In the genomic region with DNA sequence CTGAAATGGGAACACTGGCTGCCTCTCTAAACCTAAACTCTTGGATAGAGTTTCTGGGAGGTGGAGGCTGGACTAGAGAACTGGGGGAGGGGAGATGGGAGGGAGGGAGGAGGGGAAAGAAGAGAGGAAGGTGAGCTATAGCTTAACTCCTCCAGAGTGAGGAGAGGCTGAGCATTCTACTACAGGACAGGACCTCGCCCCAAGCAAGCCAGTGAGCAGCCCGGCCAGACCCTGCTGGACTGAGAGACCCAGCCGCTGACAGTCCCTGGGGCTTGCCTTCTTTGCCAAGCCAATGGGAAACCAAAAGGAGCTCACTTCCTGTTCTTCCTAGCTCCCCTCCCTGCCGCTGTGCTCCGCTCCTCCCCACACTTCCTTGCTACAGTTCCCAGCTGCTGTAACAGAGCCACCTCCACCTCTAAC, we compare ENCODE assay signal across 8 mouse cellular contexts. TPM values are rescaled to one million over a fixed set of nuclear protein-coding genes. Genes with fewer than 3 reads are reported as not detected.
A peak's percentile ranks its signal among the peaks of the same experiment; 100 is the strongest.
DNase-seq lines count a peak whose midpoint lies in the region; ATAC-seq and TF ChIP-seq lines count a peak whose summit lies in the region.

No protein-coding gene starts in this region.

- DNase-seq in left cerebral cortex, adult 2 months (ENCODE audit: extremely low spot score in 1 of 2, low spot score in 2 of 2): peak; percentile 23 to 33
- no peak for DNase-seq in left cerebral cortex, adult 9 months (ENCODE audit: low spot score in 2 of 2)
- peak; percentile 67 for DNase-seq in heart, adult 8-10 months (ENCODE audit: low spot score)
- DNase-seq in kidney, postnatal 10 days: peak; percentile 72
- DNase-seq in retina, postnatal 1 day: no peak
- DNase-seq in layer of hippocampus, postnatal 14 days (ENCODE audit: low spot score in 2 of 2): no peak

- intact Hi-C loops in left cerebral cortex, adult 2 months (cut with DNase I): no loop called here

- no peak overlapping the region for H3K27ac ChIP-seq in left cerebral cortex, adult 2 months

- ATAC-seq in megakaryocyte, adult 5-6 weeks (ENCODE audit: poor library complexity, severe bottlenecking): peak; percentile 83
- no peak for ATAC-seq in erythroid progenitor cell, adult 5-6 weeks (replicated peaks; ENCODE audit: low FRiP score, poor library complexity, severe bottlenecking)

- TF ChIP-seq CTCF in left cerebral cortex, adult 2 months (IDR thresholded peaks at IDR 0.05): no peak

- H3K4me3 ChIP-seq in left cerebral cortex, adult 2 months: no peak overlapping the region

RNA-seq across cellular contexts. Expression of a gene that starts 19.6 kb away (rescaled TPM):
- 100 to 1,000 TPM; 610 to 673 TPM for total RNA-seq in left cerebral cortex, adult 2 months (2021)
- total RNA-seq in heart, adult 8-10 months (2022): 1 to 10 TPM; 4.7 to 6.0 (median 5.2) TPM
- total RNA-seq in megakaryocyte, adult 5-6 weeks (2015): 0.96 TPM in 1 of 2 replicates, not detected in the other
- 0.04 and 0.08 TPM in 2 replicates for total RNA-seq in megakaryocyte, adult 5-6 weeks (2017)
- total RNA-seq in erythroid progenitor cell, adult 5-6 weeks (2015; ENCODE audit: low replicate concordance): 0.36 TPM in 1 of 2 replicates, not detected in the other
- total RNA-seq in erythroid progenitor cell, adult 5-6 weeks (2017; ENCODE audit: low replicate concordance): 0.64 and 0.83 TPM in 2 replicates
- 100 to 1,000 TPM; 472 to 505 TPM for total RNA-seq in layer of hippocampus, postnatal 14 days (2021)

RNA-seq across cellular contexts. Expression of a gene that starts 37.8 kb away (rescaled TPM):
- total RNA-seq in left cerebral cortex, adult 2 months (2021): 100 to 1,000 TPM; 148 to 170 TPM
- total RNA-seq in heart, adult 8-10 months (2022): 10 to 100 TPM; 30.3 to 39.2 (median 33.5) TPM
- 8.3 and 10.3 TPM in 2 replicates for total RNA-seq in megakaryocyte, adult 5-6 weeks (2015)
- 4.6 and 7.9 TPM in 2 replicates for total RNA-seq in megakaryocyte, adult 5-6 weeks (2017)
- 42.8 and 53.0 TPM in 2 replicates for total RNA-seq in erythroid progenitor cell, adult 5-6 weeks (2015; ENCODE audit: low replicate concordance)
- total RNA-seq in erythroid progenitor cell, adult 5-6 weeks (2017; ENCODE audit: low replicate concordance): 78.3 and 98.6 TPM in 2 replicates
- 100 to 1,000 TPM; 140 to 152 TPM for total RNA-seq in layer of hippocampus, postnatal 14 days (2021)

RNA-seq across cellular contexts. Expression of a gene that starts 46.2 kb away (rescaled TPM):
- 100 to 1,000 TPM; 134 to 136 TPM for total RNA-seq in left cerebral cortex, adult 2 months (2021)
- 100 to 1,000 TPM in 3 of 4 experiments, 10 to 100 TPM in 1; 88.4 to 110 (median 104) TPM for total RNA-seq in heart, adult 8-10 months (2022)
- total RNA-seq in megakaryocyte, adult 5-6 weeks (2015): 4.5 and 6.5 TPM in 2 replicates
- total RNA-seq in megakaryocyte, adult 5-6 weeks (2017): 8.8 and 12.5 TPM in 2 replicates
- total RNA-seq in erythroid progenitor cell, adult 5-6 weeks (2015; ENCODE audit: low replicate concordance): 12.6 and 19.3 TPM in 2 replicates
- total RNA-seq in erythroid progenitor cell, adult 5-6 weeks (2017; ENCODE audit: low replicate concordance): 18.6 and 24.6 TPM in 2 replicates
- total RNA-seq in layer of hippocampus, postnatal 14 days (2021): 10 to 100 TPM; 69.1 to 74.4 TPM

RNA-seq across cellular contexts. Expression of a gene that starts 48.5 kb away (rescaled TPM):
- total RNA-seq in left cerebral cortex, adult 2 months (2021): 100 to 1,000 TPM; 339 to 354 TPM
- total RNA-seq in heart, adult 8-10 months (2022): 1 to 10 TPM; 1.3 to 2.9 (median 2.2) TPM
- total RNA-seq in megakaryocyte, adult 5-6 weeks (2015): not detected in 2 replicates
- not detected in 2 replicates for total RNA-seq in megakaryocyte, adult 5-6 weeks (2017)
- total RNA-seq in erythroid progenitor cell, adult 5-6 weeks (2015; ENCODE audit: low replicate concordance): not detected in 2 replicates
- not detected in 2 replicates for total RNA-seq in erythroid progenitor cell, adult 5-6 weeks (2017; ENCODE audit: low replicate concordance)
- 100 to 1,000 TPM; 333 to 351 TPM for total RNA-seq in layer of hippocampus, postnatal 14 days (2021)

Comparison
In these comparisons a context has a peak if more than half of its experiments do, and no peak if none do; other contexts are left out.
1. DNase-seq: peak in left cerebral cortex, adult 2 months (2 of 2), heart, adult 8-10 months (single experiment) and kidney, postnatal 10 days (single experiment); none in left cerebral cortex, adult 9 months (0 of 2), retina, postnatal 1 day (single experiment) and layer of hippocampus, postnatal 14 days (0 of 2).
2. RNA of a gene that starts 19.6 kb away (total RNA-seq): 610 to 673 TPM in left cerebral cortex, adult 2 months and 472 to 505 TPM in layer of hippocampus, postnatal 14 days; 4.7 to 6.0 TPM in heart, adult 8-10 months, 0.04 to 0.96 TPM in megakaryocyte, adult 5-6 weeks and 0.36 to 0.83 TPM in erythroid progenitor cell, adult 5-6 weeks; every median in the first group is over 10 times any median in the second.